Mouse (Mus musculus) heart, embryonic 14.5 days (tissue): ENCODE data around the gene Rab42. TPM values are rescaled to one million over a fixed set of nuclear protein-coding genes. Genes with fewer than 3 reads are reported as not detected.
"Not testable (repeated sequence)": the region's sequence is repeated elsewhere in the genome, so short reads cannot be mapped to it uniquely, and the experiment has no call there.

Experiments
- ATAC-seq: fragments of 200-750 bp; cut with Nextera tagmentation; 2 replicates; pipeline ENCODE4 v1.8.0; 2017; ENCODE audit warnings: low read depth, moderate TSS enrichment; ENCODE audit not compliant: insufficient number of reproducible peaks, insufficient read depth, low FRiP score
- H3K27ac ChIP-seq, 2 experiments: fragments of 200-500 bp in 1 of 2; fragments of 300-500 bp in 1 of 2; sonication (generic) in 1 of 2; replicated peaks in 1 of 2; 2 replicates each; pipeline ENCODE4 v1.5.1; 2012 to 2014; ENCODE audit warnings: low read depth in 2 of 2, low read length in 2 of 2, control low read depth in 1 of 2, mild to moderate bottlenecking in 1 of 2, mixed read lengths in 1 of 2; ENCODE audit not compliant: control insufficient read depth in 1 of 2, insufficient read depth in 1 of 2
- H3K27me3 ChIP-seq: fragments of 300-500 bp; sonication (generic); 2 replicates; pipeline ENCODE4 v1.6.1; 2014; ENCODE audit warnings: mild to moderate bottlenecking, low read length, control low read depth; ENCODE audit not compliant: control insufficient read depth, insufficient read depth
- H3K36me3 ChIP-seq: fragments of 300-500 bp; sonication (generic); 2 replicates; pipeline ENCODE4 v1.6.1; 2014; ENCODE audit warnings: mild to moderate bottlenecking, control low read depth, low read length, mixed read lengths; ENCODE audit not compliant: control insufficient read depth, insufficient read depth
- H3K4me1 ChIP-seq, 2 experiments: fragments of 200-500 bp in 1 of 2; fragments of 300-500 bp in 1 of 2; sonication (generic) in 1 of 2; 2 replicates each; pipeline ENCODE4 v1.6.1; 2012 to 2014; ENCODE audit warnings: low read length in 2 of 2, control low read depth in 1 of 2, mixed read lengths in 1 of 2; ENCODE audit not compliant: control insufficient read depth in 2 of 2, insufficient read depth in 2 of 2
- H3K4me2 ChIP-seq: fragments of 300-500 bp; sonication (generic); 2 replicates; pipeline ENCODE4 v1.6.1; 2014; ENCODE audit warnings: mild to moderate bottlenecking, low read length
- H3K4me3 ChIP-seq, 2 experiments: fragments of 200-500 bp in 1 of 2; fragments of 300-500 bp in 1 of 2; sonication (generic) in 1 of 2; 2 replicates each; pipeline ENCODE4 v1.5.1; 2012 to 2014; ENCODE audit warnings: low read length in 2 of 2, mild to moderate bottlenecking in 2 of 2, control low read depth in 1 of 2, low read depth in 1 of 2, moderate library complexity in 1 of 2; ENCODE audit not compliant: control insufficient read depth in 1 of 2, insufficient read depth in 1 of 2
- H3K9ac ChIP-seq: fragments of 300-500 bp; sonication (generic); 2 replicates; pipeline ENCODE4 v1.6.1; 2014; ENCODE audit warnings: mild to moderate bottlenecking, low read length
- H3K9me3 ChIP-seq: fragments of 300-500 bp; sonication (generic); 2 replicates; pipeline ENCODE4 v1.6.1; 2016; ENCODE audit warnings: low read length, control low read depth; ENCODE audit not compliant: control insufficient read depth
- WGBS: fragments of 180-500 bp; shearing (Covaris S2); extraction: QIAGEN DNeasy Blood & Tissue Kit; methylation state at CpG from one replicate; pipeline ENCODE4 v1.1.7; 2014; 5-methylcytosine and 5-hydroxymethylcytosine counted together
- polyA plus RNA-seq: library from polyadenylated mRNA; unstranded; fragments of >200 nt; fragmentation: Nextera tagmentation; extraction: Ambion mirVana; gene quantifications from 2 replicates; pipeline ENCODE4 v1.2.1, GENCODE M21; 2014

The Rab42 gene
- polyA plus RNA-seq, 1 experiment from 2014 or later, result 1.2 TPM

DNA sequence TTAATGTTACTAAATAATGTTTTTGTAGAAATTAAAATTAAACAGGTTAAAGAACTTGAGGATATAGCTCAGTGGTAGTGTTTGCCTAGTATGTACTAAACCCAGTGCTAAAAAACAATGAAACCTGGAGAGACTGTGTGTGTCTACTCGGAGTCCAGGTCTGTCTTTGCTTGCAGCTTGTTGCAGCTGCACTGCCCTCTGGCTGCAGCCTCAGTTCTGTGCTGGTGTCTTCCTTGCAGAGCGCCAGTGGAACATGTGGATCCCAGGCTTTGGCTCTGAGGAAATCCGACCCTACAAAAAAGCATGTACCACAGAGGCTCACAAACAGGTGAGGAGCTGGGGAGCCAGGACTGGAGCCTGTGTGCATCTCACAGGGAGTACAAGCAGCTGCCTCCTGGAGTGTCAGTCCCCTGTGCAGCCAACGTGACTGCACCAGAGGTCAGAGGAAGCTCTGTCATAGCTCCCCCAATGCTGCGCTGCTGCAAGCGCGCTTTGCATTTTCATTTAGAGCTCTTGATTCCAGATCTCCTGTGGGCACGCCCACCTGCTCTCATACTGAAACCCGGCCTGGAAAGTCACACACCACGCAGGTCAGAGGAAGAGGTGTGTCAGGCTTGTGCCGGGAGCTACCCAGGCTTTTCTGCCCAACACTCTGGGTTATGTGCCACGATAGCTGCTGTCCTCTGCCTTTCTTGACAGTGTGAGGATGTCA lies 11.4 kb downstream of the Rab42 start:
- no peak for ATAC-seq
- no peaks in the 10 kb centered on the region for H3K4me1 ChIP-seq
- H3K9ac ChIP-seq, result no peak overlapping the region
- no peaks in the 10 kb centered on the region for H3K27me3 ChIP-seq
- no peak overlapping the region for H3K4me2 ChIP-seq
- no peak overlapping the region for H3K27ac ChIP-seq
- H3K36me3 ChIP-seq, result peaks cover 45% of the 10 kb centered on the region
- H3K9me3 ChIP-seq, result peaks cover 4% of the 10 kb centered on the region; the same call in 1 of the 2 replicates
- 83% methylated on average over 12 of the region's 12 CpGs for WGBS
- no peak overlapping the region for H3K4me3 ChIP-seq

DNA sequence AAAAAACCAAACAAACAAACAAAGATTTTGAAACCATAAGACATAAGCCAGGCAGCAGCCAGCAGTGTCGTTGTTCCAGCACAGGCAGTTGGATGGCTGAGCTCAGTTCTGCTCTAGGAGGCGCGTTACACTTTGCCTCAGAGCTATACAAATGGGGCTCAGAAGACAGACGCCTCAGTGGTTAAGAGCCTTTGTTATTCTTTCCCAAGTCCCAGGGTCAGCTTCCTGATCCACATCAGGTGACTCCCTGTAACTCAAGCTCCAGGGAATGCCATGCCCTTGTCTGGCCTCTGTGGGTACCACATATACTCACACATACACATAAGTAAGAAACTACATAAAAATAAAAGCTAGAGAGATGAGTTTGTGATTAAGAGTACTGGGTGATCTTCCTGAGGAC lies 12.1 kb downstream of the Rab42 start:
- Histone ChIP-seq H3K27ac (no peak overlapping the region), H3K4me2 (no peak overlapping the region), H3K4me3 (no peak overlapping the region), H3K4me1 (no peaks in the 10 kb centered on the region), H3K9me3 (peaks cover 4% of the 10 kb centered on the region; the same call in 1 of the 2 replicates), H3K9ac (no peak overlapping the region), H3K27me3 (no peaks in the 10 kb centered on the region), H3K36me3 (peaks cover 50% of the 10 kb centered on the region)
- no peak for ATAC-seq
- 95% methylated on average over 4 of the region's 4 CpGs for WGBS

DNA sequence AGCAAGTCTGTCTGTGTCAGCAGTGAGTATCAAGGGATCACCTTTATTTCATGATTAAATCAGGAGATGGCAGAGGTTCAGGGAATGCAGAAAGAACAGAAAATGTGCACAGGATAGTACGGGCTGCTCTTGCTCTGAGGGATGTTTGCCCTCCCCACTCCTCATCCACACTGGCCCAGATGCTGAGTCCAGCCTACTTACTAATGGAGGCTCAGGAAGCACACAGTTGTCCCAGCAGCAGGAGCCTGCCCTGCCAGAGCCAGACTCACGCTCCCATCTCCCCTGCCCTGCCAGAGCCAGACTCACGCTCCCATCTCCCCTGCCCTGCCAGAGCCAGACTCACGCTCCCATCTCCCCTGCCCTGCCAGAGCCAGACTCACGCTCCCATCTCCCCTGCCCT lies 14.3 kb downstream of the Rab42 start:
- 77% methylated on average over 3 of the region's 5 CpGs for WGBS
- not testable (repeated sequence) for H3K27ac ChIP-seq, ATAC-seq, H3K4me2 ChIP-seq, H3K4me3 ChIP-seq, H3K9ac ChIP-seq, H3K9me3 ChIP-seq, H3K27me3 ChIP-seq, H3K4me1 ChIP-seq
- peaks cover 62% of the 10 kb centered on the region for H3K36me3 ChIP-seq

DNA sequence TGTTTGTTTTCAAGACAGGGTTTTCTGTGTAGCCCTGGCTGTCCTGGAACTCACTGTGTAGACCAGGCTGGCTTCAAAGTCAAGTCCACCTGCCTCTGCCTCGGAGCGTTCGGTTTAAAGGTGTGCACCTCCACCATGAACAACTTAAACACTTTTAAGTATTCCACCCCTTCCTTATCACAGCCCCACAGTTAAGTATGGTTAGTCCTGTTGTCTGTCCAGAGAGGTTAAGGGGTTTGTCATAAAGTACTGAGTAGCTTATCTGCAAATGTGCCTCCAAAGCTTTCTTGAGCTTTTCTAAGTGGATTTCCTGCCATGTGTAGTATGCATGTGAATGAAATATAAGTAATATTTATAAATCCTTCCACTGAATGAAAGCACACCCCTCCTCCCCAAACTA lies 27.2 kb downstream of the Rab42 start:
- Histone ChIP-seq H3K4me1 (peaks cover 2 to 15% of the 10 kb centered on the region in 2 experiments; a peak in 2 of 4 replicates), H3K4me2 (0 out of 2 replicates have a peak overlapping the region, but pooled peaks have one; percentile 13), H3K27ac (no peak overlapping the region), H3K4me3 (no peak overlapping the region), H3K9me3 (no peaks in the 10 kb centered on the region), H3K36me3 (no peaks in the 10 kb centered on the region), H3K9ac (no peak overlapping the region), H3K27me3 (no peaks in the 10 kb centered on the region)
- ATAC-seq, result no peak
- 84% methylated on average over 3 of the region's 3 CpGs for WGBS

DNA sequence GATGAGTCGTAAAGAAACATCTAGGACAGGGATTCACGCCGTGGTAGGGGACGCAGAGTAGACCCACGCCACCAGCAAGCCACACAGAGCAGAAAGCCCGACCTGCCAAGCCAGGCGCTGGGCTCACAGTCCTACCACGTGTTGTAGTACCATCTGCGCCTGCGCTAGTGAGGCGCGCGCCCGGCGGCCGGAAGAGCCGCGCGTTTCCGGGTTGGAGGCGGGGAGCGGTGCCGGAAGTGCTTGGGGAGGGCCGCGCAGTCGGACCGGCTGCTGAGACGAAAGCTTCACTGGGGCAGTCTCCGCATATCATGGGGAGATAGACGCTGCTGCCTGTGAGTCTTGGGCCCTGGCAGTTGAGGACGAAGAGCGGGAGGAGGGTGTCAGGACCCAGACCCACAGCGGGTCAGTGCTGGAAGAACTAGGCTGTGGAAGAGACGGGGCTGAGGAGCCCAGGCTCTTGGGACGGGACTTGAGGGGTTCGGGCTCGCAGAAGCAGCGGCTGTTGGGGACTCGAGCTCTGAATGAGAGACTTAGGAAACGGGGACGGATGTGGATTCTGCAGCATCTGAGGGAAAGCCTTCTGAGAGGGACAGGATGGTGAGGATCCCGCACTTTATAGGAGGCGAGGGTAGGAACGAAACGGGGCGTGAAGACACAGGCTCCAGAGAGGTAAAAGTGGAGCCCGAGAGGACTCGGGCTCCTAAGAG lies 28.9 kb downstream of the Rab42 start, which contains the start of gene Taf12:
Gene Taf12, plus strand, starts transcription at position 220 of the 707 bp plus-strand sequence.
- no peaks in the 10 kb centered on the region for H3K36me3 ChIP-seq
- peak within 1 kb of the TSS; percentile 97 for H3K4me2 ChIP-seq
- ATAC-seq, result peak; percentile 93
- no peaks in the 10 kb centered on the region for H3K27me3 ChIP-seq
- peak within 1 kb of the TSS; percentile 91 to 95 for H3K27ac ChIP-seq
- H3K4me3 ChIP-seq, result peak within 1 kb of the TSS; percentile 71 to 97
- no peaks in the 10 kb centered on the region for H3K9me3 ChIP-seq
- WGBS, result under 1% methylated on average over 48 of the region's 48 CpGs
- peaks cover 2 to 15% of the 10 kb centered on the region in 2 experiments; a peak in 2 of 4 replicates for H3K4me1 ChIP-seq
- peak within 1 kb of the TSS; percentile 90 for H3K9ac ChIP-seq

DNA sequence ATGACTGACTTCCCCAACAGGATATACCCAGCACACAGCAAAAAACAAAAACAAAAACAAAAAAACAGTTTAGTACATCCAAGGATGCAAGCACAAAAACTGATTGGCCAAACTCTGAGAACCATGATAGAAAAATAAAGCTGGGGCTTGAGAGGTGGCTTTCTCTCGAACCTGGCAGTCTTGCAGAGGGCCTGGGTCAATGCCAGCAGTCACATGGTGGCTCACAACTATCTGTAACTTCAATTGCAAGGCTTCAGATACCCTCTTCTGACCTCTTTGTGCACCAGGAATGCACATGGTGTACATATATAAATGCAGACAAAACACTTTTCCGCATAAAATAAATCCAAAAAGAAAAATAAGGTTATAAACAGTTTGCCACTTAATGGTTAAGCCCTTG lies 30.0 kb downstream of the Rab42 start:
- Histone ChIP-seq H3K4me1 (peaks cover 2 to 15% of the 10 kb centered on the region in 2 experiments; a peak in 2 of 4 replicates), H3K27me3 (no peaks in the 10 kb centered on the region), H3K9me3 (no peaks in the 10 kb centered on the region), H3K27ac (no peak overlapping the region), H3K36me3 (no peaks in the 10 kb centered on the region), H3K4me2 (peak overlapping the region; percentile 97), H3K9ac (peak overlapping the region; percentile 90), H3K4me3 (no peak overlapping the region)
- WGBS, result 55% methylated on average over 2 of the region's 2 CpGs
- ATAC-seq, result no peak

DNA sequence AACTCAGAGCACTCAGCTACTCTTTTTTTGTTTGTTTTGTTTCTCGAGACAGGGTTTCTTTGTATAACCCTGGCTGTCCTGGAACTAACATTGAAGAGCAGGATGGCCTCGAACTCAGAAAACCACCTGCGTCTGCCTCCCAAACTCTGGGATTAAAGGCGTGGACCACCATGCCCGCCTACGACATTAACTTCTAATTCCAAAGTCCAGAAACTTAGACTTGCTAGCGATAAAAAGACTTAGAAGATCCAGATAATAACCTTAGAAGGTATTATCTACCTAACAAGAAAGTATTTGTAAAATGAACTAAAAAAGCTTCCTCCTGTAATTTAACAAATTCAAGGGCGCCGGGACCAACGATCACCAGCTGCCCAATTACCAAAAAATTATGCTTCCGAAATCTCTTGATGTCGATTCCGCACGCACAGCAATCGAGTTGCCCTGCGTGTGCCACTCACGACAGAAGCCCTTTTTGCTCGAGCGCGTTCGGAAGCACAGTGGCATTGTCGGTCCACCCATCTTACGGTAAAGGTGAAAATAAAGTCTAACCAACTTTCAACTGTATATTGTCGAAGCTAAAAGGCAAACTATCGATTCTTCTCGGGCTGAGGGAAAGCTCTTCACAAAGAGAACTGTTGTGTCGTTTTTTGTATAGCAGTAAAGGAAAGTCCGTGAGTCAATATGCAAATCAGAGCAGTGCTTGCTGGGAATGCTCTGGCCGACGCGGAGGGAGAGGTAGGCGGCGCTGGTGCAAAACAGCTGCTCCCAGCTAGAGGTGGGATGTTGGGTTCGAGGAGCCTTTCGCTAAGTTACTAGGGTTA lies 33.2 kb downstream of the Rab42 start:
- Histone ChIP-seq H3K36me3 (no peaks in the 10 kb centered on the region), H3K4me1 (peaks cover 2 to 9% of the 10 kb centered on the region in 2 experiments; a peak in 2 of 4 replicates), H3K4me2 (peak overlapping the region; percentile 69), H3K9ac (peak overlapping the region; percentile 76), H3K27me3 (no peaks in the 10 kb centered on the region), H3K4me3 (peak overlapping the region; percentile 19 to 34; a peak in 3 of 4 replicates), H3K27ac (peak overlapping the region; percentile 92 to 97), H3K9me3 (no peaks in the 10 kb centered on the region)
- ATAC-seq, result peak; percentile 45
- WGBS, result under 1% methylated on average over 35 of the region's 35 CpGs
